Comparison of ENCODE assay signal across 8 mouse cellular contexts in the genomic region with DNA sequence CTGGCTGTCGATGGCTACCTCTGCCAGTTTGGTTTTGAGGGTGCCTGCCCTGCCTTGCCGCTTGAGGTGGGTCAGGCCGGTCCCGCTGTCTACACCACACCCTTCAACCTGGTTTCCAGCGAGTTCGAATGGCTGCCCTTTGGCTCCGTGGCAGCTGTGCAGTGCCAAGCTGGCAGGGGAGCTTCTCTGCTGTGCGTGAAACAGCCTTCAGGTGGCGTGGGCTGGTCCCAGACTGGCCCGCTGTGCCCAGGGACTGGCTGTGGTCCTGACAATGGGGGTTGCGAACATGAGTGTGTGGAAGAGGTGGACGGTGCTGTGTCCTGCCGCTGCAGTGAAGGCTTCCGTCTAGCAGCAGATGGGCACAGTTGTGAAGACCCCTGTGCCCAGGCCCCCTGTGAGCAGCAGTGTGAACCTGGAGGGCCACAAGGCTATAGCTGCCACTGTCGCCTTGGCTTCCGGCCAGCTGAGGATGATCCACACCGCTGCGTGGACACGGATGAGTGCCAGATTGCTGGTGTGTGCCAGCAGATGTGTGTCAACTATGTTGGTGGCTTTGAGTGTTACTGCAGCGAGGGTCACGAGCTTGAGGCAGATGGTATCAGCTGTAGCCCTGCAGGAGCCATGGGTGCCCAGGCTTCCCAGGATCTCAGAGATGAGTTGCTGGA. TPM values are rescaled to one million over a fixed set of nuclear protein-coding genes. Genes with fewer than 3 reads are reported as not detected.
A peak's percentile ranks its signal among the peaks of the same experiment; 100 is the strongest.
DNase-seq lines count a peak whose midpoint lies in the region; ATAC-seq and TF ChIP-seq lines count a peak whose summit lies in the region.

No protein-coding gene starts in this region.

- peaks cover 68% of the 10 kb centered on the region for H3K27me3 ChIP-seq in megakaryocyte, embryonic 14.5 days (replicated peaks)
- peaks cover 27% of the 10 kb centered on the region for H3K27me3 ChIP-seq in small intestine, adult 2 months (ENCODE audit: control insufficient read depth, insufficient read depth, low read length)

- TF ChIP-seq CTCF in small intestine, adult 2 months (IDR thresholded peaks at IDR 0.05; ENCODE audit: extremely low read depth, insufficient read length, insufficient replicate concordance, low read depth, low read length), result no peak

- H3K36me3 ChIP-seq in megakaryocyte, embryonic 14.5 days (replicated peaks; ENCODE audit: low read length), result no peaks in the 10 kb centered on the region
- no peaks in the 10 kb centered on the region for H3K36me3 ChIP-seq in small intestine, adult 2 months (ENCODE audit: control insufficient read depth, insufficient read depth, low read length)

- whole genome bisulfite sequencing in small intestine, adult 2 months, result 33% methylated on average over 21 of the region's 21 CpGs

- no peak for ATAC-seq in megakaryocyte, adult 5-6 weeks (ENCODE audit: poor library complexity, severe bottlenecking)

- no peak for TF ChIP-seq POLR2A in small intestine, adult 2 months (IDR thresholded peaks at IDR 0.05; ENCODE audit: low read depth, low read length)

- no peaks in the 10 kb centered on the region for H3K9me3 ChIP-seq in megakaryocyte, embryonic 14.5 days

- H3K27ac ChIP-seq in small intestine, adult 2 months (ENCODE audit: insufficient read depth, low read depth, low read length), result no peak overlapping the region

- H3K4me3 ChIP-seq in megakaryocyte, embryonic 14.5 days (replicated peaks), result peak overlapping the region; percentile 86
- peak overlapping the region; percentile 61 for H3K4me3 ChIP-seq in small intestine, adult 2 months (ENCODE audit: low read depth, low read length)

- DNase-seq in adrenal gland, postnatal 10 days, result peak; percentile 48
- DNase-seq in adrenal gland, adult (ENCODE audit: inconsistent age in 2 of 2, low spot score in 1 of 2), result no peak
- peak; percentile 35 to 43 for DNase-seq in kidney, postnatal 25 days
- DNase-seq in adrenal gland, postnatal 36 days, result no peak
- no peak for DNase-seq in thymus, postnatal 10 days (ENCODE audit: low spot score in 2 of 2)

- peaks cover 58% of the 10 kb centered on the region for H3K4me1 ChIP-seq in megakaryocyte, embryonic 14.5 days
- peaks cover 14% of the 10 kb centered on the region for H3K4me1 ChIP-seq in small intestine, adult 2 months (ENCODE audit: control insufficient read depth, insufficient read depth, insufficient read length, low read length)

RNA-seq across cellular contexts. Expression of gene Cd248, which starts 0.8 kb away (rescaled TPM):
- 10 to 100 TPM; 28.1 to 37.5 TPM for total RNA-seq in adrenal gland, postnatal 10 days (2021)
- polyA plus RNA-seq in megakaryocyte, embryonic 14.5 days (2012; ENCODE audit: insufficient read depth, low replicate concordance), result 0.74 and 1.3 TPM in 2 replicates
- 0.13 TPM in 1 of 2 replicates, not detected in the other for total RNA-seq in megakaryocyte, adult 5-6 weeks (2015)
- not detected in 2 replicates for total RNA-seq in megakaryocyte, adult 5-6 weeks (2017)
- polyA plus RNA-seq in small intestine, adult 2 months (2012; rRNA removed), result 3.4 and 8.2 TPM in 2 replicates
- 10 to 100 TPM; 13.7 to 21.2 TPM for total RNA-seq in adrenal gland, postnatal 36 days (2021)

RNA-seq across cellular contexts. Expression of gene Tmem151a, which starts 16.6 kb away (rescaled TPM):
- 1 to 10 TPM; 2.4 to 3.2 TPM for total RNA-seq in adrenal gland, postnatal 10 days (2021)
- polyA plus RNA-seq in megakaryocyte, embryonic 14.5 days (2012; ENCODE audit: insufficient read depth, low replicate concordance), result 0.32 TPM in 1 of 2 replicates, not detected in the other
- not detected in 2 replicates for total RNA-seq in megakaryocyte, adult 5-6 weeks (2015)
- not detected in 2 replicates for total RNA-seq in megakaryocyte, adult 5-6 weeks (2017)
- polyA plus RNA-seq in small intestine, adult 2 months (2012; rRNA removed), result 3.5 and 8.1 TPM in 2 replicates
- 1 to 10 TPM; 1.7 TPM for total RNA-seq in adrenal gland, postnatal 36 days (2021)

RNA-seq across cellular contexts. Expression of gene Rin1, which starts 18.4 kb away (rescaled TPM):
- total RNA-seq in adrenal gland, postnatal 10 days (2021), result 1 to 10 TPM; 1.7 to 3.7 TPM
- 0.47 TPM in 1 of 2 replicates, not detected in the other for polyA plus RNA-seq in megakaryocyte, embryonic 14.5 days (2012; ENCODE audit: insufficient read depth, low replicate concordance)
- 0.30 and 0.65 TPM in 2 replicates for total RNA-seq in megakaryocyte, adult 5-6 weeks (2015)
- total RNA-seq in megakaryocyte, adult 5-6 weeks (2017), result 0.15 and 0.98 TPM in 2 replicates
- 5.1 and 8.2 TPM in 2 replicates for polyA plus RNA-seq in small intestine, adult 2 months (2012; rRNA removed)
- total RNA-seq in adrenal gland, postnatal 36 days (2021), result 1 to 10 TPM; 3.5 to 3.6 TPM

RNA-seq across cellular contexts. Expression of gene Yif1a, which starts 19.6 kb away (rescaled TPM):
- 10 to 100 TPM; 88.3 to 96.8 TPM for total RNA-seq in adrenal gland, postnatal 10 days (2021)
- polyA plus RNA-seq in megakaryocyte, embryonic 14.5 days (2012; ENCODE audit: insufficient read depth, low replicate concordance), result 24.4 and 25.6 TPM in 2 replicates
- 30.6 and 33.4 TPM in 2 replicates for total RNA-seq in megakaryocyte, adult 5-6 weeks (2015)
- total RNA-seq in megakaryocyte, adult 5-6 weeks (2017), result 8.5 and 14.1 TPM in 2 replicates
- 155 and 252 TPM in 2 replicates for polyA plus RNA-seq in small intestine, adult 2 months (2012; rRNA removed)
- 10 to 100 TPM; 70.6 to 73.8 TPM for total RNA-seq in adrenal gland, postnatal 36 days (2021)

RNA-seq across cellular contexts. Expression of gene Brms1, which starts 27.5 kb away (rescaled TPM):
- total RNA-seq in adrenal gland, postnatal 10 days (2021), result 10 to 100 TPM; 22.1 to 25.4 TPM
- 82.3 and 110 TPM in 2 replicates for polyA plus RNA-seq in megakaryocyte, embryonic 14.5 days (2012; ENCODE audit: insufficient read depth, low replicate concordance)
- total RNA-seq in megakaryocyte, adult 5-6 weeks (2015), result 16.5 and 22.4 TPM in 2 replicates
- total RNA-seq in megakaryocyte, adult 5-6 weeks (2017), result 28.5 and 30.4 TPM in 2 replicates
- polyA plus RNA-seq in small intestine, adult 2 months (2012; rRNA removed), result 22.5 and 47.0 TPM in 2 replicates
- total RNA-seq in adrenal gland, postnatal 36 days (2021), result 10 to 100 TPM; 26.7 to 29.9 TPM

Comparison
In these comparisons a context has a peak if more than half of its experiments do, and no peak if none do; other contexts are left out.
1. DNase-seq: peak in adrenal gland, postnatal 10 days (single experiment) and kidney, postnatal 25 days (2 of 2); none in adrenal gland, adult (0 of 2), adrenal gland, postnatal 36 days (0 of 2) and thymus, postnatal 10 days (0 of 2).
2. RNA of gene Cd248, which starts 0.8 kb away (total RNA-seq): 28.1 to 37.5 TPM in adrenal gland, postnatal 10 days and 13.7 to 21.2 TPM in adrenal gland, postnatal 36 days; 0.13 TPM in megakaryocyte, adult 5-6 weeks; every median in the first group is over 10 times any median in the second.